Mouse (Mus musculus) CH12.LX (cell line): ENCODE data around the gene Kdm1a. TPM values are rescaled to one million over a fixed set of nuclear protein-coding genes. Genes with fewer than 3 reads are reported as not detected.

Experiments used
- DNase-seq: peaks from one replicate; pipeline ENCODE4 v3.0.0-alpha.2; 2013; ENCODE audit errors: extremely low read depth
- H3K27ac ChIP-seq: 2 replicates; pipeline ENCODE4 v1.5.1; 2012; ENCODE audit warnings: low read depth, mild to moderate bottlenecking, control low read depth, moderate library complexity; ENCODE audit not compliant: insufficient read depth
- H3K27me3 ChIP-seq: replicated peaks from 2 replicates; pipeline ENCODE3; 2012; ENCODE audit warnings: inconsistent platforms
- H3K36me3 ChIP-seq, 2 experiments: replicated peaks in 1 of 2; 2 replicates each; pipeline versions ENCODE3 to v1.6.1; 2012; ENCODE audit warnings: inconsistent platforms in 1 of 2, low read length in 1 of 2, mild to moderate bottlenecking in 1 of 2, mixed read lengths in 1 of 2, moderate library complexity in 1 of 2; ENCODE audit not compliant: control insufficient read depth in 1 of 2, insufficient read depth in 1 of 2
- H3K4me1 ChIP-seq, 2 experiments: 2 replicates each; pipeline ENCODE4 v1.6.1; 2012; ENCODE audit warnings: inconsistent platforms in 1 of 2, moderate library complexity in 1 of 2; ENCODE audit not compliant: insufficient read depth in 2 of 2, control insufficient read depth in 1 of 2
- H3K4me2 ChIP-seq: 2 replicates; pipeline ENCODE4 v1.6.1; 2012; ENCODE audit warnings: low read depth, mild to moderate bottlenecking, control low read depth; ENCODE audit not compliant: poor library complexity, insufficient read depth, severe bottlenecking
- H3K4me3 ChIP-seq, 3 experiments: fragments of 150-350 bp in 1 of 3; sonication (generic) in 1 of 3; replicated peaks in 1 of 3; 2 replicates each; pipeline versions ENCODE3 to v1.5.1; 2011 to 2012; ENCODE audit warnings: low read depth in 2 of 3, low read length in 2 of 3, mild to moderate bottlenecking in 2 of 3, moderate library complexity in 2 of 3, control low read depth in 1 of 3, improper control_type of control experiment in 1 of 3, inconsistent platforms in 1 of 3, mixed read lengths in 1 of 3; ENCODE audit not compliant: poor library complexity in 1 of 3
- H3K79me2 ChIP-seq: replicated peaks from 2 replicates; pipeline ENCODE4 v1.6.1; 2012; ENCODE audit warnings: mild to moderate bottlenecking, moderate library complexity; ENCODE audit not compliant: control insufficient read depth, poor library complexity, insufficient read depth, severe bottlenecking; ENCODE audit errors: extremely low read depth
- H3K9ac ChIP-seq: 2 replicates; pipeline ENCODE4 v1.6.1; 2012; ENCODE audit warnings: low read depth, mild to moderate bottlenecking, control low read depth, moderate library complexity; ENCODE audit not compliant: insufficient read depth
- H3K9me3 ChIP-seq: replicated peaks from 2 replicates; pipeline ENCODE3; 2012; ENCODE audit warnings: low read length, inconsistent platforms, mixed read lengths
- BHLHE40 ChIP-seq: IDR thresholded peaks from 2 replicates; pipeline ENCODE4 v1.6.1; 2011; ENCODE audit warnings: mild to moderate bottlenecking, low read depth, low read length, improper control_type of control experiment
- CHD1 ChIP-seq: IDR thresholded peaks from 2 replicates; pipeline ENCODE4 v1.6.1; 2012; ENCODE audit warnings: low read depth, low read length, improper control_type of control experiment, inconsistent platforms
- CHD2 ChIP-seq: IDR thresholded peaks from 2 replicates; pipeline ENCODE4 v1.6.1; 2011; ENCODE audit warnings: low read length, improper control_type of control experiment
- CTCF ChIP-seq, 2 experiments: IDR thresholded peaks in 1 of 2; conservative IDR thresholded peaks in 1 of 2; 2 replicates each; pipeline ENCODE4 v1.5.1; 2011 to 2012; ENCODE audit warnings: low read depth in 2 of 2, low read length in 2 of 2, improper control_type of control experiment in 1 of 2, inconsistent platforms in 1 of 2, mild to moderate bottlenecking in 1 of 2, moderate library complexity in 1 of 2
- ELF1 ChIP-seq: IDR thresholded peaks from 2 replicates; pipeline ENCODE4 v1.6.1; 2014; ENCODE audit warnings: low read depth, mild to moderate bottlenecking, inconsistent platforms, low read length, improper control_type of control experiment
- EP300 ChIP-seq: IDR thresholded peaks from 2 replicates; pipeline ENCODE4 v1.6.1; 2011; ENCODE audit warnings: low read length, improper control_type of control experiment
- HCFC1 ChIP-seq: IDR thresholded peaks from 2 replicates; pipeline ENCODE4 v1.6.1; 2012; ENCODE audit warnings: low read depth, mild to moderate bottlenecking, inconsistent platforms, low read length, improper control_type of control experiment
- IRF4 ChIP-seq: IDR thresholded peaks from 2 replicates; pipeline ENCODE4 v1.6.1; 2014; ENCODE audit warnings: low read depth, mild to moderate bottlenecking, inconsistent platforms, low read length, improper control_type of control experiment
- JUND ChIP-seq: conservative IDR thresholded peaks from 2 replicates; pipeline ENCODE4 v1.6.1; 2011; ENCODE audit warnings: low read depth, low read length, improper control_type of control experiment
- MAZ ChIP-seq: IDR thresholded peaks from 2 replicates; pipeline ENCODE4 v1.6.1; 2012; ENCODE audit warnings: low read depth, mild to moderate bottlenecking, inconsistent platforms, low read length, improper control_type of control experiment, moderate library complexity
- MEF2A ChIP-seq: IDR thresholded peaks from 2 replicates; pipeline ENCODE4 v1.6.1; 2014; ENCODE audit warnings: low read depth, mild to moderate bottlenecking, inconsistent platforms, low read length, improper control_type of control experiment, borderline replicate concordance
- NELFE ChIP-seq: IDR thresholded peaks from 2 replicates; pipeline ENCODE4 v1.6.1; 2011; ENCODE audit warnings: low read depth, low read length, improper control_type of control experiment
- NRF1 ChIP-seq: IDR thresholded peaks from 2 replicates; pipeline ENCODE4 v1.6.1; 2014; ENCODE audit warnings: low read depth, mild to moderate bottlenecking, inconsistent platforms, low read length, improper control_type of control experiment, moderate library complexity
- RAD21 ChIP-seq: IDR thresholded peaks from 2 replicates; pipeline ENCODE4 v1.6.1; 2011; ENCODE audit warnings: low read depth, mild to moderate bottlenecking, low read length, improper control_type of control experiment, moderate library complexity
- SIN3A ChIP-seq: IDR thresholded peaks from 2 replicates; pipeline ENCODE4 v1.6.1; 2012; ENCODE audit warnings: low read length, improper control_type of control experiment, inconsistent platforms
- SMC3 ChIP-seq: IDR thresholded peaks from 2 replicates; pipeline ENCODE4 v1.6.1; 2011; ENCODE audit warnings: low read depth, low read length, improper control_type of control experiment
- TCF12 ChIP-seq: IDR thresholded peaks from 2 replicates; pipeline ENCODE4 v1.6.1; 2014; ENCODE audit warnings: low read depth, mild to moderate bottlenecking, inconsistent platforms, low read length, improper control_type of control experiment
- ZC3H11A ChIP-seq: IDR thresholded peaks from 2 replicates; pipeline ENCODE4 v1.6.1; 2012; ENCODE audit warnings: low read depth, mild to moderate bottlenecking, inconsistent platforms, low read length, improper control_type of control experiment
- ZMIZ1 ChIP-seq: IDR thresholded peaks from 2 replicates; pipeline ENCODE4 v1.6.1; 2012; ENCODE audit warnings: low read depth, mild to moderate bottlenecking, inconsistent platforms, low read length, improper control_type of control experiment
- ZNF384 ChIP-seq: IDR thresholded peaks from 2 replicates; pipeline ENCODE4 v1.6.1; 2012; ENCODE audit warnings: low read depth, low read length, improper control_type of control experiment, inconsistent platforms
- dilution Hi-C: fragments of 300-500 bp; cut with MboI; formaldehyde crosslinking; loops from 2 replicates; pipeline ENCODE4 v1.14.3; 2020; ENCODE audit warnings: low sequenced_read_pairs; ENCODE audit not compliant: extremely low pct_unique_long_range_greater_than_20kb, extremely low pct_ligation_motif_present
- in situ Hi-C: fragments of 300-500 bp; cut with MboI; formaldehyde crosslinking; loops from 3 replicates; pipeline ENCODE4 v1.14.3; 2019; ENCODE audit warnings: low sequenced_read_pairs, low pct_ligation_motif_present, low pct_unique_long_range_greater_than_20kb, mixed read lengths
- polyA plus RNA-seq: library from polyadenylated mRNA; unstranded; fragments of >175 nt; gene quantifications from 2 replicates; pipeline ENCODE4 v1.2.1, GENCODE M21; 2012; ENCODE audit warnings: low read depth; ENCODE audit not compliant: insufficient read length
- total RNA-seq, 2 experiments: library from RNA; depleted of rRNA; stranded (reverse); fragments of 300-350 nt in 1 of 2; fragments of >200 nt in 1 of 2; gene quantifications; 2 replicates each; pipeline ENCODE4 v1.2.3; 2012 to 2014

Kdm1a gene
- total and polyA plus RNA-seq, 3 experiments = 49.6 to 85.1 (median 69.4) TPM

GRCm38 (mm10) chr4:136651882-136652527, 49.5 kb upstream of the Kdm1a start:
- TF ChIP-seq ZMIZ1 (no peak), JUND (no peak), CHD2 (no peak), MAZ (no peak), BHLHE40 (no peak), NRF1 (no peak), MEF2A (no peak), NELFE (no peak), CHD1 (no peak), ELF1 (no peak), ZC3H11A (no peak), ZNF384 (no peak), SIN3A (no peak), HCFC1 (no peak), IRF4 (no peak), TCF12 (no peak)
- Histone ChIP-seq H3K27ac (no peak overlapping the region), H3K36me3 (no peaks in the 10 kb centered on the region), H3K9ac (no peak overlapping the region), H3K9me3 (peaks cover 2% of the 10 kb centered on the region), H3K4me3 (no peak overlapping the region), H3K4me2 (no peak overlapping the region), H3K79me2 (no peaks in the 10 kb centered on the region), H3K27me3 (peaks cover 73% of the 10 kb centered on the region), H3K4me1 (no peaks in the 10 kb centered on the region)
- no peak for DNase-seq
- dilution Hi-C loops = no loop called here
- in situ Hi-C loops = no loop called here

GRCm38 (mm10) chr4:136651357-136651811, 48.9 kb upstream of the Kdm1a start:
- Histone ChIP-seq H3K27me3 (peaks cover 72% of the 10 kb centered on the region), H3K4me1 (no peaks in the 10 kb centered on the region), H3K36me3 (no peaks in the 10 kb centered on the region), H3K79me2 (no peaks in the 10 kb centered on the region), H3K9ac (no peak overlapping the region), H3K9me3 (peaks cover 8% of the 10 kb centered on the region), H3K4me3 (no peak overlapping the region), H3K27ac (no peak overlapping the region), H3K4me2 (no peak overlapping the region)
- dilution Hi-C loops (no loop called here), in situ Hi-C loops (no loop called here)
- TF ChIP-seq SMC3 (peak; percentile 60), CTCF (conservative IDR thresholded peaks at IDR 0.05 in 1 of 2, IDR thresholded peaks at IDR 0.05 in 1 of 2; ENCODE audit: low read depth in 2 of 2, low read length in 2 of 2) (peak; percentile 70 to 91), EP300 (no peak), RAD21 (peak; percentile 57)
- DNase-seq = peak; percentile 32
